Mouse (Mus musculus) megakaryocyte, adult 5-6 weeks (primary cell): ENCODE measurements around the gene Hoxa2. TPM values are rescaled to one million over a fixed set of nuclear protein-coding genes. Genes with fewer than 3 reads are reported as not detected.

Source experiments
- ATAC-seq: 2 replicates; pipeline ENCODE4 v1.8.0; 2016; ENCODE audit warnings: mild to moderate bottlenecking, inconsistent platforms; ENCODE audit not compliant: poor library complexity, severe bottlenecking
- total RNA-seq, 2 experiments: library from RNA; stranded (forward) in 1 of 2; stranded (reverse) in 1 of 2; fragments of 153-499, 151-499 nt in 1 of 2; fragments of 221-1000, 200-1000 nt in 1 of 2; gene quantifications; 2 replicates each; pipeline versions ENCODE4 v1.2.3 to v1.2.4; 2015 to 2017

Hoxa2 gene
- total RNA-seq (2015): not detected in 2 replicates
- not detected in 2 replicates for total RNA-seq (2017)

DNA sequence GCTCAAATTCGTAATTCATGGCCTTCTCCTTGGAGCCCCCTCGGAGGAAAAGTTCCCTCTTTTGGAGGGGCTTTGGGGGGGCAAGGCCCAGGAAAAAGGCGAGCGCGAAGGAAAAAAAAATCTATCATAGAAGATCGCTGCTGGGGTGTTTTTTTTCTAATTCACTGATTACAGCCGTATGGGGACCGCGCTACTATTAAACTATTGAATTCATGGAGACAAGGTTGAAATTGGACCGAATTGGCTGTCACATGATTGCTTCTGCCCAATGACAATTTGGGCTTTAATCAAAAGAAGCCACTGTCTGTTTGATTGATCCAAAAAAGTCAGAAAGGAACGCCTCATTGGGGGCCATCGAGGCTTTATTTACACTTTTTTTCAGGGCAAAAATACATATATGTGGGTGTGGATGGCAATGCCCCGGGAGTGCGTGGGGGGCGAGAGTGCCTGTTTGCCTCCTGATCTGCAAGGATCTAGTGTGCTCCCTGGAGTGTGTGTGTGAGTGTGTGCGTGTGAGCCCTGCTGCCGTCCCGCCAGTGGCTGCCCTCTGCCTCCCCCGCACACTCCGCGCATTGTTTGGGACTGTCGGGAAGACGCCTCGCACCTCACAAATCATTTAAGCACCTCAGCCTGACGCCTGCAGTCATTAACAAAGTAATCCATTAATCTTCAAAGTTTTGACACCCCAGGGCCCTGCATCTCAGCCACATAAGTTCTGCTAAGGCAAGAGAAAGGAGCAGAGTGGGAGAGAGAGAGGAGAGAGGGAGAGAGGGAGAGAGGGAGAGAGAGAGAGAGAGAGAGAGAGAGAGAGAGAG is at the start of gene Hoxa2:
Gene Hoxa2 (minus strand): TSS at position 206 of the 815 bp plus-strand sequence.
- ATAC-seq: no peak

DNA sequence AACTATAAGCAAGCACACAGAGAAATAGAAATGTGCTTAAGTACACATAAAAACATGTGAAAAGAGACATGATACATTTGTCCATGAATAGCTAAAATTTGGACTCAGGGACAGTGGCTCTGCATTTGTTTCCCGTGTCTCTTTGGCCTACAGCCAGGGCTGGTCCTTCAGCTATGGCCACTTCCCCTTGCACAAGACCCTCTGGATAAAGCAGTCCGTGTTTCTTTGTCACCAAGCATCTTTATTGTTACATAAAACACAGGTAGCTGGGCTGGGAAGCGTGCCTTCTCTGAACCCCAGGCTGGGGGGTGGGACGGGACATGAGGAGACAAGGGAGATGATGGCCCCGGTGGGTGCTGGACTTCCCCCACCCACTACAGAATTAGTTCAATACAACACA is 49.6 kb upstream of the Hoxa2 start:
- ATAC-seq: no peak

DNA sequence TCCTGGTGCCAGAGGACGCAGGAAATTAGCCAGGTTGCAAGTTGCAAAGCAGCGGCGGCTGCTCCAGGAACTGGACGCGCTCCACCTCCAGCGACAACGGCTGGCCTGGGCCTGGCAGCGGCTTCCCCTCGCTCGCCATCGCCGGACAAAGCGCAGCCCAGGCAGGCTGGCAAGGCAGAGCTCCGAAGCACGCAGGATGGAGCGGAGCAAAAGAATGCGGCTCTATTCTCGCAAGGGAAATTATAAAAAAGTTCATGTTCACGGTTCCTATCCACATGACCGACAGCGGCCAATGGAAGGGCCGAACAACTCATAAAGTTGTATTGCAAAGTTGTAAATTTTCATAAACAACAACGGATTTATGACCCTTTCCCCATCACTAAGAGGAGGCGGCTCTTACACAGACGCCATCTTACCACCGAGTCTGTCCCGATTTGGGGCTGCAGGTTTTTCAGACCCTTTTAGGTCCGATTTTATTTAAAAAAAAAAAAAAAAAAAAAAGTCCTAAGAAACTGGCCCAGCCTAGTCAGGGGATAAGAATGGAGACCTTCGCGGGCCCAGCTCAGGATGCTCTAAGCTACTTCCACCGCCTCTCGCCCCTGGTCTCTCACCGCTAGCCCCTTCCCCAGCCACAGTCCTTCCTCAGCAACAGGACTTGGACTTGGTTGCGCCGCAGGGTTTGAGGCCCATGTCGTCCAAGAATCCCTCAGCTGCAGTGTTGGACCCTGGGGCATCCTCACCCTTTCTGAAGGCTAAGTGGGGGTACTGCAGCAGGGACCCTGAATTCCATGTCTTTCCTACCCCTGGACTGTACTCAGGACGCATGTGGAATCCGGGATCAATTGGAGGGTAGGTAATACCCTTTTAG is 48.7 kb upstream of the Hoxa2 start, which contains the start of the genes Hoxa3 and Gm28308:
Gene Hoxa3 (minus strand): TSS at position 218 of the 868 bp plus-strand sequence.
Gene Gm28308 (minus strand): TSS at position 221 of the 868 bp plus-strand sequence.
- ATAC-seq: 0 out of 2 replicates have a peak, but pooled peaks have one; percentile 15

DNA sequence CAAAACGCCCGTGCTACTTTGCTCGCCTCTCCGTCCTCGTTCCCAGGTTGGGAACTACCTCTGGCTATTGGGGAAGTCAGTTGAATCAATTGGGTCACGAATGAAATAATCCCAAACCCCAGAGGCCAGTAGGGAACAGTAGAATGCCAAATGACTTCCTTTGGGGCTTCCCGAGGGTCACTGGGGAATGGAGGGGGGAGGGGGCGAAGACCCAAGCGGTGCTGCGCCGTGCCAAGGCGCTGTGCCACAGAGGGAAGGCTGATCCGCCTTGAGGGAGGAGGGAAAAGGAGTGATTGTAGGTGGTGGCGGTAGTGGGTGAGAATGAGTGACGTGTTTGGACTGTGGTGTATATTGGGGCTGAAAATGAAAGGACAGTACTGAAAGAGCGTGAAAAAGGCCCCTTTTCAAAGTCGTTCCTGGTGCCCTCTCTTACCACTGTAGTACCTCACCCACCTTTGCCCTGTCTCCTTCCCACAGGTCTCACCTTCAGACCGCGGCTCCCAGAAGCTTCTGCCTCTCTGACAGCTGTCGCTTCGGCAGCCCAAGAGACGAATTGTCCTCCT is 48.0 kb upstream of the Hoxa2 start:
- peak; percentile 27; the same call in 1 of the 2 replicates for ATAC-seq

DNA sequence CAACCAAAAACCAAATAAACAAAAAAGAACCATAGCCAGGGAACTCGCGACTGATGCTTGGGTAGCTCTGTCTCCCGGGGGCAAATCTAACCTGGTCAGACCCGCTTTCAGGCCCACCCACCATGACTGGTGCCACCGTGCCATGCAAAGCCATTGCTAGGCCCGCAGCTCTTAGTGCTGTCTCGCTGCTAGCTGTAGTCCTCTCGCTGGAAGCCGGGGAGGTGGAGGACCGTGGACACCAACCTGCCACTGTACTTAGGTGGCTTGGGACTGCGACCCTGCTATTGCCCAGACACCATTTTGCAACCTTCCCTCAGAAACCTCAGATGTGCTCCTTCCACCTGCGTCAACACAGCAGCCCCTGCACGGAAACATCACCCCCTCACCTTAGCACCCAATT is 47.3 kb upstream of the Hoxa2 start:
- ATAC-seq: no peak

DNA sequence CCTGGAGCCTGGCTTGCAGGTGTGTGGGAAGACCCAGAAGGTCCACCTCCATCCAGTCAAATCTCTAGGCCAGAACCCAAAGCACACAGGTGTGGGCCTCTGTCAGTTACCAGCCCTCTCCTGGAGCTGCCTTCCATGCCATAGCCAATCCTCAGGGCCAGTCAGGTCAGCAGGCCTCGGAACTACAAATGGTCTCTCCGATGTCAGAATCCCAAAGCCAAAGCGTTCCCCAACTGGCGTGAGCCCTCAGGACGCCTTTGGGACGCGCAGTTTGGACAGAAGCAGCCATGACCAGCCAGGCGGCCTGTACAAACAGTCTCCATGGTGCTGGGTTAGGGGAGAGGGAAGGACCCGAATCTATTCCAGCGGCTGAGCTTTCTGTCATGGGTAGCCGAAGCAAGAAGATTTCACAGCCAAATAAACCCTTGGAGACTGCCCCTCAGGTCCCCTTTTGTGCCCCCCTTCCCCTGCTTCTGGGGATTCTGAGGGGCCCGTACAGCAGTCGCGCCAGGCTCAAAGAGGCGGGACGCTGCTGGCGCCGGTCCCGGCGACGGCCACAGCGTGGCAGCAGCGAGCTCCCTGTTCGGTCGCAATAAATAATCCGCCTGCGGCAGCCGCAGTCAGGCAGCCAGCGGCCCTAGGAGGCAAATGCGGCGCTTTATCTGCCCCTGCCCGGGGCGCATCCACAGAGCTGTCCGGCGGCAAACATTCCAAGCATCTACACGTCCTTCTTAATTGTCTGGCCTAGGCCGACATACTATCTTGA is 46.7 kb upstream of the Hoxa2 start:
- ATAC-seq: peak; percentile 90

DNA sequence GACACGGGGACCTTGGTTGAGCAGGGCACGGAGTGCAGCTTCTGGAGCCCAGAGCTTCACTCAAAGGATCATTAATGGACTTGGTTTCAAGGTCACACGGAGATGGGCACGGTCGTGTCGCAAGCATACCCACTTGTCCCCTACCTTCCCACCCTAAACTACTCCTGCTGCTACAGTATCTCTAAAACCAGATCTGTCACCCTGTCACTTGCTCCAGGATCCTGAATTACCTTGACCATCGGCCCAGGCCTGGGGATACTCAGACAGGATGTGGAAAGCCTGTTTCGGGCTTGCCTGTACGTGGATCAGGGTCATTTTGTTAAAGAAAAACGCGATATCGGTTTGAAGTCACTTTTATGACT is 45.0 kb upstream of the Hoxa2 start:
- ATAC-seq: no peak

DNA sequence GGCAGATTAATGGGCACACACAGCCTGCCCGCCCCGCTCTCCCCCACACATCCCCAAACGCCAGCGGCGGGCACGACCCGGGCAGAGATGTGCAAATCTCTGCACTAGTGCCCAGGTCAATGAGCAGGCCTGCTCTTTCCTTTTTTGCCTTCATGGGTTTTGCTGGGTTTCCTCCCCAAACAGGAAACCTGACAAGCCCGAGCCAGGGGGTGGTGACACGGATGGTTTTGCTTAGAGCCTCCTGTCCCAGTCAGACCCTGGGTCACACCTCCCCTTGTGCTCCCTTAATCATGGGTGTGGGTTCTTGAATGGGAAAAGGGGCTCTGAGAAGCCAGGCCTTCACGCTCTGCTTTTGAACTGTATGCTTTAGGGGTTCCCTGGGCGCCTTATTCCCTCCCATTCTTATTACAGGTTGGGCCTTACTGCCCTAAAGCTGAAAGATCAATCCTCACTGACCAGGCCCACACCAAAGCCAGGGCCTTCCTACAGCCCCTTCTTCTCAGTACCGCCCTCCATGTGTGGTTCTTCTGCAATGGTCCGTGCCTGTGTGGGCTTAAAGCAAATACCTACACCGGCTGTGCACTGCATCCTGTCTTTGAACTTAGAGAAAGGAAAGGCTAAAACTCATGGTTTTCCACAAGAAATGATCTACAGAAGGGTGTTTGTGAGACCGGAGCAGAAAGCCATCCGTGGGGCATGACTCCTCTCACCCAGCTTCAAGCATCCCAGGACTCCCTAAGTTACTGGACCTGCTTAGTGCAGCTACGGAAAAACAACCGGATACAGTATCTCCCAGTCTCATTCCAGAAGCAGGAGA is 44.4 kb upstream of the Hoxa2 start:
- ATAC-seq: no peak

DNA sequence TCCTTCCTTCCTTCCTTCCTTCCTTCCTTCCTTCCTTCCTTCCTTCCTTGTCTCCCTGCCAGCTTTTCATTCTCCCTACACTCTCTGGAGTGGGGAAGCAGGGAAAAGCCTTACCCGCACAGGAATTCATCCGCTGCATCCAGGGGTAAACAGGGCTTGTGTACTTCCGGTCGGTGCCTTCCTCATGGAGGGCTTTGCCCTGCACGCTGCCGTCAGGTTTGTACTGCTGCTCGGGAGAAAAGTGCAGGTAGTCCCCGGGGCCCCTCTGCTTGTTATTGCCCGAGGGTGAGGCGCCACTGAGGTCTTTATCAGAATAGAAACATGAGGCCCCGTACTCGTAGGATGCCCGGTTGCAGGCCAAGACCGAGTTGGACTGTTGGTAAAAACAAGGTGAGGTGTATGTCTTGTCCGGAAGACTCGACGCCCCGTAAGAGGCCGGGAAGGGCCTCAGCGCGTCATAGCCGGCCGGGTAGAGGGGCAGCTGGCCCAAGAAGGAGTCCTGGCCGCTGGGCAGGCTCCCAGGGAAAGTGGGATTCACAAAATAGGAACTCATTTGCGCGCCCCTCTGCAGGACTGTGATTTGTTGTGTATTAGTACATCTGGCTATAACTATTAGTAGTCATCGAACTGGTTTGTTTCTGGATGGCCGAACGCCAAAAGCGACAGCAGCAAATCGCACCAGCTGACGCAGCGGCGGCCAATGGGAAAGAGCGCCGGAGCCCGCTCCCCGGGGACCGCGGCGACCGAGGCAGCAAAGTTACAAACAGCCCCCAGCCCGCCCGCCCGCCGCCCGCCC is 43.6 kb upstream of the Hoxa2 start, which contains the start of gene Hoxa6:
Gene Hoxa6 (minus strand): TSS at position 651 of the 796 bp plus-strand sequence.
- no peak for ATAC-seq

DNA sequence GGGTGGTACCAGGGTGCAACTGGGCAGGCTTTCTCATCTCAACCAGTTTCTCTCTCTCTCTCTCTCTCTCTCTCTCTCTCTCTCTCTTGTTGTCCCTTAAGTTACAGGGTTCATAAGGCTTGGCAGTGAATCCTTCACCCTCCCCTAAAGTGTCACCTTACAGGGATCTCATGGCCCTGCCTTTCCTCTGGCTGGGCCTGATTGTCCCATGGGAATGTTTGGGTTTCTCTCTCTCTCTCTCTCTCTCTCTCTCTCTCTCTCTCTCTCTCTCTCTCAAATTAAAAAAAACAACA is 43.0 kb upstream of the Hoxa2 start:
- ATAC-seq: no peak

DNA sequence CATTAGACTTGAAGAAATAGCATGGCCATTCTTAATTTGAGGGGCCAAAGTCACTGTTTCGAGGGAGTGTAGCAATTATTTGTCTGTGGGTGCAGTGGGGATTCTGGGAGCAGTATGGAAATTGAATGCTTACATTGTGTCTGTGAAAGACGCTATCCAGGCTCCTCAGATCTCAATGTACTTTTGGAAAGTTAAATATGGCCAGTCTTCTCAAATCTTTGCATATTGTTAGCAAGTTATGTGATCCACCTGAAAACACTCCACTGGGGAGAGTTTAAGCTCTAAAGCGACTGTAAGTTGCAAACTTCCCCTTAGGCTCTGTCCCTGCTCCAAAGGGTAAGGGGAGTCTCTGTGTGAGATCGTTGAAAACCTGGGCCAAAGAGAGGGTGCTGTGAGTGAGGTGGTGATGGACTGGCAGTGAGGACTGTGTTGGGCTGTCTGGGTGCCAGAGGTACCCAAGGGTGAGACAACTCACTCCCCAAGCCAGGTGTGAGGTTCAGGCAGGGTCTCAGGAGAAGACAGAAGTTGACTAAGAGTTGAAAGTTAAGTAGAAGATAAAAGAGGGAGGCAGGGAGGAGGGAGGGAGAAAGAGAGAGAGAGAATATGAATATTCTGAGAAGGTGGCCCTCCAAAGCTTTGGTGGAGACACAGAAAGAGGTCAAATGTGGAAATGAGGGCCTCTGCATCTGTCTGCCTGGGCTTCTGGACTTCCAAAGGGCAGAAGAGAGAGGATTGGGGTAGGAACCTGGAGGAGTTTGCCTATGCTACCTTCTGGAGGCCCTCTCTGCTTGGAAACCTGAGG is 42.5 kb upstream of the Hoxa2 start:
- ATAC-seq: no peak

DNA sequence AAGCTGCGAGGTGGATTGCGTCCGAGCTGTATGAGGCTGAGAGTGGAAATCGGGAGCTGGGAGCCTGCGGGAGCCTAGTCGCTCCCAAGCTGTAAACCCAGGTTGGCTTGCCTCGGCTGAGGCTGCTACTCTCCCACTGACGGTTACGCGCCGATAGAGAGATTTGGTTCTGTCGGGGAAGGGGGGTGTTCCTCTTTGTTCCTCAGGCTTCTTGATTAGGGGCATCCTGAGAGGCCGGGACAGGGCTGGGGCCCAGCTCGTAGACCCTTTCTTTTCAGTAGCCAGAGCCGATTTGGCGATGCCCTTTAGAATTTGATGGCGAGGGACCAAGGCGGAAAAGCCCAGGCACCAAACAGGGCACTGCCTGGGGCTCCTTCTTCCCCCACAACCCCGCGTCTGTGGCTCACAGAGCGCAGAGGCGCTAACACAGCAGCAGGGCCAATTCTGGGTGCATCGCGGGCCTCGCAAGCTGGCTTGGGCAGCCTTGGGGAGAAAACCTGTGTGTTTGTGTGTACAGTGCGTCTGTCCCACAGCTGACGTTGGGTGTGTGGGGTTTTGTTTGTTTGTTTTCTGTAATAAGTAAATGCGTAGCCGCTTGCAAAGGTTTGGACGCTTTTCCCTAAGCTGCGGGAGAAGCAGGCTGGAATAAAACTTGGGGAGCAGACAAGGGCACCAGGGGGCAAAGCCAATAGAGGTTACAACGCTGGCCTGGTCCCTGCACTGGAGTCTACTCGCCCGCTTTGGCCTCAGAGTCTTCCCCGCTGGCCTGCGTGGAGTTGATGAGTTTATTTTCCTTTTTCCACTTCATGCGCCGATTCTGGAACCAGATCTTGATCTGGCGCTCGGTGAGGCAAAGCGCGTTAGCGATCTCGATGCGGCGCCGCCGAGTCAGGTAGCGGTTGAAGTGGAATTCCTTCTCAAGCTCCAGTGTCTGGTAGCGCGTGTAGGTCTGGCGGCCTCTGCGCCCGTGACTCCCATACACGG is 41.3 kb upstream of the Hoxa2 start:
- ATAC-seq: no peak

DNA sequence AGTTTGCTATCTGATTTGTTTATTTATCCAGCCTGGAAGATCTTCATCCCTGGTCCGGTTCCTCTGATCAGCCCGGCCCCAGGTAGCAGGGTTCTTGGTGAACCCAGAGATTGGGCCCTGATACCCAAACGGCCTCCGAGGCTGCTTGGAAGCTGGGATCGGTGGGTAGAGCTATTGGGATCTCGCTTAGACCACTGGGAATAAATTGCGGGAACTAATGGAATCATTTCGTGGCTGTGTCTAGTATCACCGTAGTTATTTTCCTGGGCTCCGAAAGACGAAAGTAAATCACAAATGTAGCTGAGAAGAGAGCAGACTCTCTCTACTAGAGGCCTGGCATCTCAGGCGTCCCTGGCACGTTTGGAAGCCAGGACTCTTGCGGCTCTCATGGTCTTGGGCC is 40.6 kb upstream of the Hoxa2 start:
- no peak for ATAC-seq

DNA sequence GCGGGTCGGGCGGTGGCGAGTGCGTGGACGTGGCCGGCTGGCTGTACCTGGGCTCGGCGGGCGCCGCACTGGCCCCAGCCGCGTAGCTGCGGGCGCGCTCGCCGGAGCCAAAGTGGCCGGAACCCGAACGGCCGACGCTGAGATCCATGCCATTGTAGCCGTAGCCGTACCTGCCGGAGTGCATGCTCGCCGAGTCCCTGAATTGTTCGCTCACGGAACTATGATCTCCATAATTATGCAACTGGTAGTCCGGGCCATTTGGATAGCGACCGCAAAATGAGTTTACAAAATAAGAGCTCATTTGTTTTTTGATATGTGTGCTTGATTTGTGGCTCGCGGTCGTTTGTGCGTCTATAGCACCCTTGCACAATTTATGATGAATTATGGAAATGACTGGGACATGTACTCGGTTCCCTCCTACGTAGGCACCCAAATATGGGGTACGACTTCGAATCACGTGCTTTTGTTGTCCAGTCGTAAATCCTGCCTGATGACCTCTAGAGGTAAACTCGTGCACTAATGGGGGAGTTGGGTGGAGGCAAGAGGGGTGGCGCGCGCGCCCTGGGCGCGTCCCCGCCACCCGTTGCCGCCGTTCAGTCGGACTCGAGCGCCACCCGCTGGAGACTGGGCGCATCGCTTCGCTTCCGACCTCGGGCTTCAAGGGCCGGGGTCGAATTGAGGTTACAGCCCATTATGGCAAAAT is 39.6 kb upstream of the Hoxa2 start, which contains the start of gene Hoxa5:
Gene Hoxa5 (minus strand): TSS at position 538 of the 703 bp plus-strand sequence.
- no peak for ATAC-seq

DNA sequence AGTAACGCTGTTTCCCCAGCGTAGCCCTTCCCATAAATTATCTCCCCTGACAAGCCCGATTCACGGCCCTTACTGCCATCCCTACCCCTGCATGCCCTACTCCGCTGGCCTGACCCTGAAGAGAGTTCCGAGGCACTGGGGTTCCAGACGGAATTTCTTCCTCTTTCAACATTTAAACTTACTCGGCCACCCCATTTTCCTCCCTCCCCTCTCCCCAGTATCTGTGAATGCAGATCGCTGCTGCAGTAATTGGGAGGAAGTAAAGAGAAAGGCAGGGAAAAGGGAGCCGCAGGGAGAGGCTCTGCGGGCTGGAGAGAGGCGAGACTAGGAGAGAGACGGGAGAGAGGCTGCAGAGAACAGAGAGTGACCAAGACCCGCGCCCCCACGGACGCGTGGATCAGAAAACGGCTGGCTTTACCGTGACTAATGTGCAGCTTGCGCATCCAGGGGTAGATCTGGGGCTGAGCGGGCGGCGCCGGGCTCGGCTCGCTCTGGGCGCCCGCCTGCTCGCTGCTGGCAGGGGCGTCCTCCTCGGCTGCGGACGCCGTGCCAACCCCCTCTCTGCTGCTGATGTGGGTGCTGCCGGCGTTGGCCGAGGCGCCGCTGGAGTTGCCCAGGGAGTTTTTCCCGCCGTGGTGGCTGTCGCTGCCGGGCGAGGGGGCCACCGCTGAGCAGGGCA is 38.9 kb upstream of the Hoxa2 start:
- ATAC-seq: no peak

DNA sequence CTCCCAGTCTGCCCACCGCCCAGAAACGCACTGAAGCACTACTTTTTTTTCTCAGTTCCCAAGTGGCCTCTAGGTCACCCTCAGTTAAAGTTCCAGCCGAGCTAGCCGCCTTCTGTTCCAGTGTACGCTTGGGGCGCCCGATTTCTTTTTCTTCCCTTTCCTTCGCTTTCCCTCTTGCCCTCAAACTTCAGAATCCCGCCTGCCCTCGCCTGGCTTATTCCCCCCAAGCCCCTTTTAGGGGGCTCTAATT is 38.4 kb upstream of the Hoxa2 start:
- no peak for ATAC-seq
